ENCODE assay signal across 22 mouse cellular contexts in the genomic region with DNA sequence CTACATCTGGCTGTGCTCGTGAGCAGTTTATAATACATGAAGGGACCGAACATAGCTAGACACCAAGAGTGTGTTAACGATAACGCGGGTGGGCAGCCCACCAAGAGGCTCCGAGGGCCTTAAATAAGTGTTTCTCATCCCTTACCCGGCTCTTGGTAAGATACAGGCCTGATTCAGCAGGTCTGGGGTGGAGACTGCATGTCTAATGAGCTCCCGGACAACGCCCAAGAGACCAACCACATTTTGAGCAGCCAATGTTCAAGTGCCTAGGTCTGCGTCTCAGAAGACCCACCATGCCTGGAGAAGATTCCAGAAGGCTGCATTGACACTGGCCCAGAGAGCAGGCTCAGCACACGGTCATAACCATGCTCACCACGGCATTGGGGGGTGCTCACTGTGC.
DNase-seq lines count a peak whose midpoint lies in the region; ATAC-seq lines count a peak whose summit lies in the region.
"Had no signal": no experiment of that assay in that cellular context is flagged by ENCODE, and none has a peak within 500 bp of the region (broad histone marks: within the 10 kb centered on the region; RNA-seq: fewer than 3 reads in every experiment).

No protein-coding gene starts in this region.

- no peaks in the 10 kb centered on the region for H3K9me3 ChIP-seq in hindbrain, embryonic 10.5 days
- no peaks in the 10 kb centered on the region for H3K9me3 ChIP-seq in hindbrain, embryonic 11.5 days (ENCODE audit: control insufficient read depth, low read length)
- no peaks in the 10 kb centered on the region for H3K9me3 ChIP-seq in liver, embryonic 11.5 days (ENCODE audit: control insufficient read depth, low read length)
- no peaks in the 10 kb centered on the region for H3K9me3 ChIP-seq in midbrain, embryonic 11.5 days (ENCODE audit: control insufficient read depth, low read length)
- H3K9me3 ChIP-seq in midbrain, embryonic 13.5 days, result no peaks in the 10 kb centered on the region
- H3K9me3 ChIP-seq: embryonic facial prominence, embryonic 12.5 days; hindbrain, embryonic 12.5 days; lung, embryonic 15.5 days; midbrain, embryonic 12.5 days; neural tube, embryonic 15.5 days; stomach, embryonic 15.5 days had no signal

- peak overlapping the region; percentile 40 for H3K27ac ChIP-seq in hindbrain, embryonic 10.5 days
- no peak overlapping the region for H3K27ac ChIP-seq in hindbrain, embryonic 11.5 days (ENCODE audit: low read depth, low read length)
- H3K27ac ChIP-seq in liver, embryonic 11.5 days (ENCODE audit: low read depth, low read length), result peak overlapping the region; percentile 62; the same call in 1 of the 2 replicates
- H3K27ac ChIP-seq in midbrain, embryonic 11.5 days (ENCODE audit: low read depth, low read length), result no peak overlapping the region
- H3K27ac ChIP-seq in midbrain, embryonic 13.5 days, result no peak overlapping the region
- H3K27ac ChIP-seq: embryonic facial prominence, embryonic 12.5 days; heart, adult 2 months; hindbrain, embryonic 12.5 days; lung, embryonic 15.5 days; macrophage; midbrain, embryonic 12.5 days; neural tube, embryonic 15.5 days; stomach, embryonic 15.5 days had no signal

- no peak overlapping the region for H3K4me3 ChIP-seq in hindbrain, embryonic 10.5 days
- H3K4me3 ChIP-seq in hindbrain, embryonic 11.5 days (ENCODE audit: low read depth, low read length), result no peak overlapping the region
- no peak overlapping the region for H3K4me3 ChIP-seq in liver, embryonic 11.5 days (ENCODE audit: low read depth, low read length)
- H3K4me3 ChIP-seq in midbrain, embryonic 11.5 days (ENCODE audit: low read depth, low read length), result no peak overlapping the region
- no peak overlapping the region for H3K4me3 ChIP-seq in midbrain, embryonic 13.5 days (replicated peaks)
- H3K4me3 ChIP-seq: embryonic facial prominence, embryonic 12.5 days; heart, adult 2 months; hindbrain, embryonic 12.5 days; lung, embryonic 15.5 days; midbrain, embryonic 12.5 days; neural tube, embryonic 15.5 days; stomach, embryonic 15.5 days had no signal

- H3K4me2 ChIP-seq in hindbrain, embryonic 11.5 days (replicated peaks; ENCODE audit: low read depth, low read length), result no peak overlapping the region
- H3K4me2 ChIP-seq in liver, embryonic 11.5 days, result peak overlapping the region; percentile 40
- H3K4me2 ChIP-seq in midbrain, embryonic 11.5 days, result no peak overlapping the region
- H3K4me2 ChIP-seq in midbrain, embryonic 13.5 days (replicated peaks), result no peak overlapping the region
- H3K4me2 ChIP-seq: embryonic facial prominence, embryonic 12.5 days; hindbrain, embryonic 12.5 days; lung, embryonic 15.5 days; midbrain, embryonic 12.5 days; neural tube, embryonic 15.5 days; stomach, embryonic 15.5 days had no signal

- ATAC-seq in hindbrain, embryonic 11.5 days (ENCODE audit: low FRiP score), result no peak
- peak; percentile 54; the same call in 1 of the 2 replicates for ATAC-seq in erythroblast, adult 5-6 weeks (replicated peaks; ENCODE audit: low FRiP score, poor library complexity, severe bottlenecking)
- ATAC-seq in liver, embryonic 11.5 days (replicated peaks; ENCODE audit: low FRiP score), result peak; percentile 71
- no peak for ATAC-seq in midbrain, embryonic 11.5 days (ENCODE audit: low FRiP score)
- ATAC-seq in midbrain, embryonic 13.5 days, result no peak

- DNase-seq in hindbrain, embryonic 10.5 days (ENCODE audit: low spot score), result no peak
- DNase-seq in hindbrain, embryonic 11.5 days (ENCODE audit: low spot score), result no peak
- no peak for DNase-seq in liver, embryonic 11.5 days (ENCODE audit: low spot score)
- DNase-seq in adipocyte (ENCODE audit: low spot score), result no peak
- no peak for DNase-seq in midbrain, embryonic 11.5 days (ENCODE audit: low spot score, missing footprints)
- DNase-seq: adrenal gland, adult 8-10 months; B cell, adult 2 months; cerebellum, adult 11 months; cerebellum, postnatal 10 days; gastrocnemius, postnatal 10 days; heart, adult 2 months; kidney, adult 9 months; right cerebral cortex, postnatal 25 days had no signal

- H3K4me1 ChIP-seq in hindbrain, embryonic 10.5 days (replicated peaks), result peaks cover 42% of the 10 kb centered on the region
- H3K4me1 ChIP-seq in hindbrain, embryonic 11.5 days (replicated peaks; ENCODE audit: control insufficient read depth, insufficient read depth, low read length), result no peaks in the 10 kb centered on the region; the same call in 1 of the 2 replicates
- peaks cover 51% of the 10 kb centered on the region for H3K4me1 ChIP-seq in liver, embryonic 11.5 days (replicated peaks; ENCODE audit: control insufficient read depth, insufficient read depth, low read length)
- H3K4me1 ChIP-seq in midbrain, embryonic 11.5 days (ENCODE audit: control insufficient read depth, insufficient read depth, low read length), result no peaks in the 10 kb centered on the region
- no peaks in the 10 kb centered on the region for H3K4me1 ChIP-seq in midbrain, embryonic 13.5 days (replicated peaks)
- H3K4me1 ChIP-seq: midbrain, embryonic 12.5 days had no signal

- no peaks in the 10 kb centered on the region for H3K36me3 ChIP-seq in hindbrain, embryonic 10.5 days
- no peaks in the 10 kb centered on the region for H3K36me3 ChIP-seq in hindbrain, embryonic 11.5 days (ENCODE audit: control insufficient read depth, insufficient read depth, low read length)
- no peaks in the 10 kb centered on the region for H3K36me3 ChIP-seq in liver, embryonic 11.5 days (ENCODE audit: control insufficient read depth, insufficient read depth, low read length)
- no peaks in the 10 kb centered on the region for H3K36me3 ChIP-seq in midbrain, embryonic 11.5 days (ENCODE audit: control insufficient read depth, insufficient read depth, low read length)
- H3K36me3 ChIP-seq in midbrain, embryonic 13.5 days, result no peaks in the 10 kb centered on the region
- H3K36me3 ChIP-seq: embryonic facial prominence, embryonic 12.5 days; hindbrain, embryonic 12.5 days; lung, embryonic 15.5 days; midbrain, embryonic 12.5 days; neural tube, embryonic 15.5 days; stomach, embryonic 15.5 days had no signal

- no peaks in the 10 kb centered on the region for H3K27me3 ChIP-seq in hindbrain, embryonic 10.5 days (ENCODE audit: insufficient read depth, poor library complexity, severe bottlenecking)
- no peaks in the 10 kb centered on the region for H3K27me3 ChIP-seq in hindbrain, embryonic 11.5 days (ENCODE audit: control insufficient read depth, insufficient read depth, low read length)
- H3K27me3 ChIP-seq in liver, embryonic 11.5 days (replicated peaks; ENCODE audit: control insufficient read depth, insufficient read depth, low read length), result no peaks in the 10 kb centered on the region
- no peaks in the 10 kb centered on the region; the same call in 1 of the 2 replicates for H3K27me3 ChIP-seq in midbrain, embryonic 11.5 days (ENCODE audit: control insufficient read depth, insufficient read depth, low read length)
- no peaks in the 10 kb centered on the region for H3K27me3 ChIP-seq in midbrain, embryonic 13.5 days
- H3K27me3 ChIP-seq: embryonic facial prominence, embryonic 12.5 days; hindbrain, embryonic 12.5 days; lung, embryonic 15.5 days; midbrain, embryonic 12.5 days; neural tube, embryonic 15.5 days; stomach, embryonic 15.5 days had no signal

- no peak overlapping the region for H3K9ac ChIP-seq in hindbrain, embryonic 11.5 days (ENCODE audit: low read depth, low read length)
- 0 out of 2 replicates have a peak overlapping the region, but pooled peaks have one; percentile 22 for H3K9ac ChIP-seq in liver, embryonic 11.5 days (ENCODE audit: low read depth, low read length)
- H3K9ac ChIP-seq in midbrain, embryonic 11.5 days (ENCODE audit: low read length), result no peak overlapping the region
- no peak overlapping the region for H3K9ac ChIP-seq in midbrain, embryonic 13.5 days (replicated peaks)
- H3K9ac ChIP-seq: embryonic facial prominence, embryonic 12.5 days; hindbrain, embryonic 12.5 days; lung, embryonic 15.5 days; midbrain, embryonic 12.5 days; neural tube, embryonic 15.5 days; stomach, embryonic 15.5 days had no signal

- 88% methylated on average over 12 of the region's 12 CpGs for WGBS in hindbrain, embryonic 10.5 days
- 89% methylated on average over 12 of the region's 12 CpGs for WGBS in hindbrain, embryonic 11.5 days
- WGBS in liver, embryonic 11.5 days, result 78% methylated on average over 12 of the region's 12 CpGs
- 87% methylated on average over 12 of the region's 12 CpGs for WGBS in midbrain, embryonic 11.5 days
- WGBS in midbrain, embryonic 13.5 days, result 86% methylated on average over 12 of the region's 12 CpGs

Comparison
In these comparisons a context has a peak if more than half of its experiments do, and no peak if none do; other contexts are left out.
1. H3K27ac ChIP-seq: peak in hindbrain, embryonic 10.5 days (single experiment) and liver, embryonic 11.5 days (single experiment); none in hindbrain, embryonic 11.5 days (single experiment), midbrain, embryonic 11.5 days (single experiment) and midbrain, embryonic 13.5 days (single experiment).
2. ATAC-seq: peak in erythroblast, adult 5-6 weeks (single experiment) and liver, embryonic 11.5 days (single experiment); none in hindbrain, embryonic 11.5 days (single experiment), midbrain, embryonic 11.5 days (single experiment) and midbrain, embryonic 13.5 days (single experiment).